Mouse (Mus musculus) embryo, embryonic 9.5 days (tissue): ENCODE data around the gene Sh3glb2.

Source experiments
- DNase-seq: peaks from one replicate; pipeline ENCODE4 v3.0.0-alpha.2; 2017; ENCODE audit errors: extremely low spot score

Sh3glb2 gene

DNA sequence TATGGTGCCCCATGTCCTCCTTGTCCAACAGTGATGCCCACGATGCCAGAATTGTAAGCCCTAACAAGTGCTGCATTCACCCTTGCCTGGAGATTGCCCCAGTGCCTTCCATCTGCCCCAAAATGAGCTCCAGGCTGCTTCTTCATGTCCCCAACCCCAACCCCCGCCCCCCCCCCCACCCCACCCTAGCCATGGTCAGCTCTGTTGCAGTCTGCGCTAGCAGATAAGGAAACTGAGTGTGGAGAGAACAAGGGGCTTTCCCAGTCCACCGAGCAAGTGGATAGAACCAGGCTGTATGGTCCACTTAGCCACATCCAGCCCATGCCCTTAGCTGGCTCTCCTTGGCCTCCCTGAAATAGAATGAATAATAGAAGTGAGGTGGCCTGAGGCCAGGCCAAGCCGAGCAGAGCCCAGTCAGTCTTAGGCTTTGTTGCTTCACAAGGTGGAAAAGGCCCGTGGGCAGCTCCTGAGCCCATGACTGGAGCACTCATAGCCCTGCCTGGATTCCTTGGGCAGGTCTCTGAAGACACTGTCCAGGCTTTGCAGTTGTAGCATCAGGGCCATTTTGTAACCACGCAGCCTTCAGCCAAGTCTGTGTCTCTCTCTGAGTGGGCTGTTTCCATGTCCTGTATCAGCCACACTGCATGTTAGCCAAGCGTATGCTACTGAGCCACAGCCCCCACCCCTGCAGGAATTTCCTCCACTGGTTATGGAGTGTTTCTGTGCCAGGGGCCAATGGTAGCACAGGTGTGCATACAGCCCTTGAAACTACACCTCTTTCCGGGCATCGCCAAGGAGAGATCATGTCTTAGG lies 21.6 kb upstream of the Sh3glb2 start:
- no peak for DNase-seq

DNA sequence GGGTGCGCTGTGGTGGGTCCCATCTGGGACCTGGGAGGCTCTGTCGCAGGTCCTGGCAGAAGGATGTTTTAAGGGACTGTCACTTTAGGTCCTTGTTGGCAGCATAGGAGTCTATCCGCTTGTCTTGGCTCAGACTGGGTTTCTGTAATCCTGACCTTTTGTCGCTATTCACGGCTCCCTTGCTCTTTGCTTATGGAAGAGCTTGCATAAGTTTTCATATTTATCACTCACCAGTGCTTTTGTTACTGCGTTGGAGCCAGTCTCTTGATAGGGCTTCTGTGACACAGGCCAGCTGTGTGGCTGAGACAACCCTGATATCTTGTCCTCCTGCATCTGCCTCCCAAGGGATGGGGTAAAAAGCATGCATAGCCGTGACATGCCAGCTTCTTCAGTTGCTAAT lies 20.2 kb upstream of the Sh3glb2 start:
- DNase-seq, result no peak

DNA sequence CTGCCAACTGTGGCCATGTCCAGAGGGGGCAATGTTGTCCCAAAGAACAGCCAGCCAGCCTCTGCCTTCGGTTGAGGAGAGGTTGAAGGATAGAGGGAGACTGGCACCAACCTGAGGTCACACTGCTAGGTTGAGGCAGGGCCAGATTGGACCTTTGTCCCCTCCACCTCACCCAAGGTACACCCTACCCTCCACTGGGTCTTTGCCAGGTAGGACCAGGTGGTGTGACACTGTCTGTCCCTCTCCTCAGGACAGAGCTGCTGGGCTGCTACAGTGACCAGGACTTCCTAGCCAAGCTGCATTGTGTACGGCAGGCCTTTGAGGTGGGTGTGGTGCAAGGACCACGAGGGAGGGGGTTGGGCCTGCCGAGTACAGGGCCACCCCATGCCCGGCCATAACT lies 18.6 kb upstream of the Sh3glb2 start:
- DNase-seq, result no peak

DNA sequence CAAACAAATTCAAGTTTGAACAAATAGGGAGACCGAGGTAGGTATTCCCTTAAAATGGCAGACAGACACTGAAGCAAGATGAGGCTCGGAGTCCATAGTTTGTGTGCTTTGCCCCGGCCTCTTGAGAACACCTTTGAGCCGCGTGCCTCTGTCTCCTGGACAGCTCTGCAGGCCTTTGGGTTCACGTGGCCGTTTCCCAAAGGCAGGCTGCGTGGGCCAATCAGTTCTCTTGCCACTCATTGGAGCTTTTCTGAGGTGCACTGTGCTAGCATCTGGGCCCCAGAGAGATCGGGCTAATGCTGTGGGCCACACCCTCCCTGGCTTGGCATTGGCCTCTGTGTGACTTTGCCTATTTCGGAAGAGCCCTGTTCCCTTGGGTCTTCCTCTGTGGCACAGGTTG lies 16.8 kb upstream of the Sh3glb2 start:
- no peak for DNase-seq

DNA sequence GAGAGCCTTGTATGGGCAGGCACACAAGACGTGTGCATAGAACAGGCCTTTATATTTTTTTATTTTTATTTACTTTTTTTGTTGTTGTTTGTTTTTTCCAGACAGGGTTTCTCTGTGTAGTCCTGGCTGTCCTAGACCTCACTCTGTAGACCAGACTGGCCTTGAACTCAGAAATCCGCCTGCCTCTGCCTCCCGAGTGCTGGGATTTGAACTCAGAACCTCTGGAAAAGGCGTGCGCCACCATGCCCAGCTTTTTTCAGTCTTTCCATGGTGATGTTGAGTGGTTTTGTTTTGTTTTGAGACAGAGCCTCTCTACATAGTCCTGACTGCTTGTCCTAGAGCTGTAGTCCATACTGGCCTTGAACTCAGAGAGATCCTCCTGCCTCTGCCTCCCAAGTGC lies 13.6 kb upstream of the Sh3glb2 start:
- DNase-seq, result no peak

DNA sequence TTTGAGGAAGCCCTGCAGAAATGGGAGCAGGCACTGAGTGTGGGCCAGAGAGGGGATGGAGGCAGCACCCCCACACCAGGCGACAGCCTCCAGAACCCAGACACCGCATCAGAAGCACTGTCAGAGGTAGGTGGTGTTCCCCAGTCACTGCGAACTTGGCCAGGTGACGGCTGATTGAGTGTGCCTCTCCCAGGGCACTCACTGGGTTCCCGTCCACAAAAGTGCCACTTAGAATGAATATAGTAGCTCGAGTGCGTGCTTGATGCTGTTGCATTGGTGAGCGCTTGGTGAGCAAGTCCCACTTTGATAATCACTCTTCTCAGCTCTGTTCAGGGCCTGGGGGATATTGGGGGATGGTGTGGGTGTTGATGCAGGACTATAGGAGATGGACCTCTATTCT lies 12.4 kb upstream of the Sh3glb2 start:
- no peak for DNase-seq

DNA sequence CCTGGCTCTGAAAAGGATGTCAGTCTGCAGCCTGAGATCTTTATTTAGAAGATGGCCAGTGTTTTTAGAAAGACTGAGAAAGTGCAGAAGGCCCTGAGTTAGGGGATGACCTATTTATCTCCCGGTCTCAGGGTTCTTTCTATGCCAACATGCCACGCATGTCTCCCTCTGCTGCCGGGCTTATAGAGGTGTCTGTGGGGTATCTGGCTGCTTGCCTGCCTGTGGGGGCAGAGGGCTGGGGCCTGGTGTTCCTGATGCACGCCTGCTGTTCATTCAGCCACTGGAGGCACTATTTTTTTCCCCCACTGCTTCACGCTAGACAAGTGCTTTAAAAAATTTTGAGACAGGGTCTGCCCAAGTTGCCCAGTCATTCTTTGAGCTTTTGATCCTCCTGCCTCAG lies 7.1 kb upstream of the Sh3glb2 start:
- DNase-seq, result no peak

DNA sequence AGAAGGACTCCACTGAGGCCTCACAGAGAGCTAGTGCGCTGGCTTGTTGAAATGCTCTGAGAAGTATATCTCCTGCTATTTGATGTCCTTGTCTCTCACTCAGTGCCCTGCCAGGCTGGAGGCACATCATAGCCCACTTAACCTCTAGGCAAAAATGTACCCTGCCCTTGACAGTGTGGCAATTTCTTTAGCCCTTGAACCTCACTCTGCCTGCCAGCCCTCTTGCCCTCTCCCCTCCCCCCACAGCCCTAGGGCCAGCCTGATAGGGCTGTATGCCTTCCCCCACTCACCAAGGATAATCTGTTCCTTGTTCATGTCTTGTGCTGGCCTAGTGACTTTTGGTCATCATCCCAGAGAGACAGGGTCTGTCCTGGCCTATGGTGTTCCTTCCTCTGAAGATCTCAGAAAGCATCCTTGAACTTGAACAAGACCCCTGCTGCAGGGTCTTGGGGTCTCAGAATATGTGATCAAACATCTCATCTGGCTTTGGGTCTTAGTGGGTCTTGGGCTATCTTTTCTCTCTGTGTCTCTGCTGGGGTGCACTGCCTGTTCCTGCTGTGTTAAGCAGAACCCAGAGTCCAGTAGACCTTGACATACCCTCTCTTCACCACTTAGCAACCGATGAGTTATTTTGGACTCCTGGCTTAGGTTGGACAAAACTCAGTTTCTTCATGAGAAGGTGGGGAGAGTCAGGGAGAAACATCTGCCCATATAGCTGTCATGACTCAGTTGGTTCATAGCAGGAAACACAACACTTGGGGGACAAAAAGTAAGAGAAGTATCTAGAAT lies 6.3 kb upstream of the Sh3glb2 start:
- no peak for DNase-seq

DNA sequence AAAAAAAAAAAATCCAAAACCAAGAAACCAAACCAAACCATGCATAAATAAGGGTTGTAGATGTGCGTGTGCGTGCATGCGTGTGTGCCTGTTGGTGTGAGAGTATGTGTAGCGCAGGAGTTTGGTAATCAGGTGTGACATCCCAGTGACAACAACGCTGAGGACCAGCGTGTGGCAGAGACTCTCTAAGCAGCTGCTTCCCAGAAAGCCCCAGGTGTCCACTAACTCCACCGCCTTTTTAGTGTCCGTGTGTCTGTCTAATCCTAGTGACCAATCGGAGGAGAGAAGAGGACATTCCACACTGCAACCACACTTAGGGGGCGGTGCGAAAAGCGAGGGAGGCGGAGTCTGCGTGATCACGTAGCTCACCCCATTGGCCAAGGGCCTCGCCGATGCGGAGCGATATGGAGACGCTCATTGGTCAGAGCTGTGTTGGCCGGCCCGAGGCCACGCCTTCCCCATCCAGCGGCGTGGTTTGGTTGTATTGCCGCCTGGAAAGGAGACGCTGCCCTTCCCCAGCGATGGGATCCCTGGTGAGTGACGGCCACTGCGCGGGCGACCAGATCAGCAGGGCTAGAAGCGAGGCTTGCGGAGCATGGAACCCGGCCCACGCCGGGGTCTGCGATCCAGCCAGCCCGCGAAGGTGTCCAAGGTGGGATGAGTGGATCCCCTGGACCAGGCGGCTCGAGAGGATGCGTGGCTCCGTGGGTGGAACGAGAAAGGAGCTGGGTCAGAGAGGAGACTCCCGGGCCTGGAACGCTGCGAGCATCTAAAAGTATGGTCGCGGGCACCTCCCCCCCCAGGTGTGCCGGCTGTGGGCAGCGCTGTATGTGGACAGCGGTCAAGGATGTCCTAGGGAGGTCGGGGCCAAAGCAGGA lies 4.9 kb upstream of the Sh3glb2 start, which contains the start of gene Miga2:
Miga2 (plus strand) TSS at position 461 of the 878 bp plus-strand sequence.
- DNase-seq, result peak; percentile 99

DNA sequence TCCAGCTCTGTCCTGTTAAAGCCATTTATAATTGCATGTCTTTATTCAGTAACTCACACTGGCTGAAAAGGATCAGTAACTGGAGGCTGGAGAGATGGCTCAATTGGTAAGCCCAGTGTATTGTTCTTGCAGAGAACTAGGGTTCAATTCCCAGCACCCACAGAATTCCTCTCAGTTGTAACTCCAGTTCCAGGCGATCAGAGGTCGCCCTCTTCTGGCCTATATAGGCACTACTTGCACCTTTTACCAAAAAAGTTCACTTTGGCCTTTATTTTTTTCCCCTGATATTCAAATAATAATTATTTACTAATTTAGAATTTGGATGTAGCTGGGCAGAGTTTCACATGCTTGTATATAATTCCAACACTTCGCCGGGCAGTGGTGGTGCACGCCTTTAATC lies 3.7 kb upstream of the Sh3glb2 start:
- DNase-seq, result no peak

DNA sequence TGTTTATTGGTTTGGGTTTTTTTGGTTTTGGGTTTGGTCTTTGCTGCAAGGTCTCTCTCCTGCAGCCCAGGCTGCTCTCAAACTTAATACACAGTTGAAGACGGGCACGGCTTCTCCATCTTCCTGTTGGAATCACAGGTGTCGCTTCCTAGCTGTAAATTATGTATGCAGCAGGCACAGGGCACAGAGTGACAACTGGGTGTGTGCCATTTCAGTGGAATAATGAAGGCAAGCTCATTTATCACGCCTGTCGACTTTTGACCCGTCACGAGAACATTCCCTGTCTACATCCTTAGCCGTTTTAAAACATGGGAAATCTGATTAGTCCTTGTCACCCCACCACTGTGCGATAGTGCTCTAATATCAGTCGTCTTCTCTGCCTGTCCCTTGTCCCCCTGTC lies 1.5 kb upstream of the Sh3glb2 start:
- DNase-seq, result no peak

DNA sequence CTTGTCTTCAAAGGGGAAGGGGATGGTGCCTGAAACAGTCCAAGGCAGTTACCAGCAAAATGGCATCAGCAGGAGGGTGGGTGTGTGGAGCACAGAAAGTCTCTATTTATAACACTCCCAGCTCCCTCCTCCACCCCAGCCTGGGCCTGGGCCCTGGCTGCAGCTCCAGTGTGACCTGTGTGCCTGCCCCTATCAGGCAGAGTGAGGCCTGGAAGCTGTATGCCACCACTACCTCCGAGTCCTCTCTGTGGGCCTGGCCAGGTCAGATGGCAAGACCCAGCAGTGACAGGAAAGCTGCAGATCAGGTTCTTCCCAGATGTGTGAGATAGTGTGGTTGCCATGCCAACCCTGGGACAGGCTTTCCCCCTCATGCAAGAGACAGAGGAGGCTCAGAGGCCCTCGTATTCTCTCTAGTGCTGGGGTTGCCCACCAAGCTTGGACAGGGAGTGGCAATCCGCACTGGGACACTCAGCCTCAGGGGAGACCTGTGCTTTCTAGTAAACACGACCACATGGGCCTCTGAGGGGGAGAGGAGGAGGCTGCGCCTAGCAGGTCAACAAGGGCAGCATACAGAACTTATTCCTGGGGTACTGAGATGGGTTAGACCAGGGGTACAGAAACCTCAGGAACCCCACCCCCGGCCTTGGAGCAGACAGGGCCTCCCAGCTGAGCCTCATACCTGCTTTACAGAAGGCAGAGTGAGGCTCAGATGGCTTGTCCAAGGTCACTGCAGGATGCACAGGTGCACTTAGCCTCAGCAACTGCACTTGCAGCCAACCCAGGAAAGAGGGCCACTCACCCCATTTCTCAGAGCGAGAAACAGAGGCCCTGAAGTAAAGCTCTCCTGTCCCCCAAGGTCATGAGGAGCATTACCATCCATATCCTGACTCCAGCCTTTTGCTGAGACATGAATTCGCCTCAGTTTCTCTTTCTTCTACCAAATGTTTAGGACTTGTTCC lies 1.3 kb downstream of the Sh3glb2 start:
- peak; percentile 37 for DNase-seq

DNA sequence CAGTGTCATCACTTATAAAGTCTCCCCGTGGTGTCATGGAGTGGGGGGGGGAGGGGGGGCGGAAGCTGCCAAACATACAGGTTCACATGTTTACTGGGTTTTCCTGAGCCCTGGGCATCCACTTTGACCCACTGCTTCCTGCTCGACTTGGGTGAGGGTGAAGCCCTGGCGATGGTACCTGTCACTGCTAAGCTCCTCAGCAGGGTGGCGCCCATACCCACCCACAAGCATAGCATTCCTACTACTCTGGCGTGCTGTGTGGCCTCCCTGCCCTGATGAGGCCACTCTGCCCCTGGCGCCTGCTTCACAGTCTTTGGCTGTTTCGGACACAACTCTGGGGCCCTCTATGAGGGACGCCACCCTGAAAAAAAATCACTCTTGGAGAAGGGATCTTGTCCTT lies 2.2 kb downstream of the Sh3glb2 start:
- DNase-seq, result no peak

DNA sequence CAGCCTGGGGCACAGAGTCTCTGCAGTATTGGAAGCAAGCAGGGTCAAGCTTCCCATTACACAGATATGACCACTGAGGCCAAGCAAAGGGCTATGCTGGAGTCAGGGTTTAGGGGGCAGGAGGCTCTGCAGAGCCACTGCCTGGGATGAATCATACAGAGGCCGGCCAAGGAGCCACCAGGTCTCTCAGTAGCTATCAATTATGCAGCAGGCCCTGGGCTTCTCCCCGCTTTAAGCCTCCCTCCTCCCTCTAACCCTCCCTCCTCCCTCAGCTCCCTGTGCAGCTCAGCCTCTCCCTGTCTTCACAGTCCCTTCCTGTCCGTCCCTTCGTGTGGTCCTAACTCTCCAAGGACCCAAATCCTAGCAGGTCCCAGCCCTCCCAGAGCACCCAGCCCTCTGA lies 2.9 kb downstream of the Sh3glb2 start:
- no peak for DNase-seq

DNA sequence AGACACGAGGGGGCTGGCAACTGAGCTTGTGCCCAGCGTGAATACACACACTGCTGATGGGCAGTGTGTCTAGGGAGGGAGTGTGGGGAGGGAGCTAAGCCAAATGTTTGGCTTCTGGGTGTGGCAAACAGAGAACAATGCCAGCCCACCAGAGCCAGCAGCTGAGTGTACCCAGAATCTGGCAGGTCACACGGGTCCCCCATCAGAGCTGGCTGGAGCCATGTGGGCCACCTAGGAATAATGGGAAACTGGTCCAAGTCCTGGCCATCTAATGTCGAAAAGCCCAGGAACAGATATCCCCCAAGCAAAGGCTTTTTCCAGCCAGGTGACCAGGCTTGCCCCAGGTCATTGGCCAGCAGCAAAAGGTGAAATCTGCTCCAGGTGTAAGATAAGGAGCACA lies 3.3 kb downstream of the Sh3glb2 start:
- DNase-seq, result no peak

DNA sequence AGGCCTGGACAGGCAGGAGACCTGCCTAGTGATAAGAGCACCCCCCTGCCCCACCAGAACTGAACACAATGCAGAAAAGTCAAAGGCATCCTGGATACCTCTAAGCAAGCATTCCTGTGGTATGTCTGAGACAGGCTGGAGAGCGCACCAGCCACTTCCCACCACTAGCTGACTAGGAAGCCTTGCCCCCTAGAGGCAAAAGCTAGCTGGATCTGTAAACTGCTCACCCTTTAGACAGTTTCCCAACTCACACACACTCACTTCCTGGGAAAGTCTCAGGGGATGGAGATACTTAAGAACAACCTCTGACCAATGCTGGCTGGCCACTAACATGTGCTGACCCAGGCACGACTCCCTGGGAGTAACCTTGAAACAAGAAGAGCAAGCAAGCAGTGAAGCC lies 8.0 kb downstream of the Sh3glb2 start:
- no peak for DNase-seq

DNA sequence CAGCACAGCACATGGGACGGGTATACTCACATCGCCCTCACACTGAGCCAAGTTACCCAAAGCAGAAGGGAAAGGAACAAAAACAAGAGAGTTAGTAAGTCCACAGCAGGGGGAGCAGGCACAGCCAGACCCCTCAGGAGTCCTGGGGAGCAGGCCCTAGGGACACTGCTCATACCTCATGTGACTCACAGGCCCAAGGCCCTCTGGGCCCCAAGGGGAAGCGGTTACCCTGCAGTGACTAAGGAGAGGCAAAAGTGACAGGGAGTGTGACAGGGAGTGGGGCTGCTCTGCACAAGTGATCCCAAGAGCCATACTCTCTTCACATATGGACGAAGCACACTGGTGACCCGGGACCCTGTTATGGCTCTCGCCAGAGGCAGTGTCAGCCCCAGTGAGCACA lies 9.9 kb downstream of the Sh3glb2 start:
- no peak for DNase-seq

DNA sequence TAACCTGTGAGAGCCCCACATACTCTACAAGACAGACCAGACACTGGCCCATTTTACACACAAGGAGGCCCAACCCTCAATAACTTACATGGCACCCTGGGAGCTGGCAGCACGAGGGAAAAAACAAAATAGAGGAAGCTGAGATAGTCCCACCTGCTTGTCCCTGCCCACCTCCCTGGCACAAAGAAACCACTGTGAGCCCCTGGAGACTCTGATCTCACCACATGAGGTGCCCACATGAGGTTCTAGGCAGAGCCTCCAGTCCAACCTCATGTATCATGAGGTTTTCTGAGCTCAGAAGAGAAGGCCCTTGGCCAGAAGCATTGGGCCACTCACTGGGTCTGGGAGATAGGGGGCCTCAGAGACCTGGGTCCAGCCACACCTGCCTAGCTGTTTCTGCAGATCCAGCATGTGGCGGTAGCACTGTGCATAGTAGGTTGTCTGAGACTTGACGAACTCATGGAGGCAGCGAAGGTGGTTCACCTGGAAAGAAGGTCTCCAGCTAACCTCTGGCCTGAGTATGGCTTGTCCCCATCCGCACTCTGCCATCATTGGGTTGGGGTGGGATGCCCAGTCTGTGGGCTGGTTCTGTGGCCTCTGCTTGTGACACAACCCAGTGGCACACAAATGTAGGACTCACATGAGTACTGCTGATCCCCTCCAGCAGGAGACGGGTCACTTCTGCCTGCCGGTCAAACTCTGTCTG lies 13.0 kb downstream of the Sh3glb2 start:
- DNase-seq, result no peak

DNA sequence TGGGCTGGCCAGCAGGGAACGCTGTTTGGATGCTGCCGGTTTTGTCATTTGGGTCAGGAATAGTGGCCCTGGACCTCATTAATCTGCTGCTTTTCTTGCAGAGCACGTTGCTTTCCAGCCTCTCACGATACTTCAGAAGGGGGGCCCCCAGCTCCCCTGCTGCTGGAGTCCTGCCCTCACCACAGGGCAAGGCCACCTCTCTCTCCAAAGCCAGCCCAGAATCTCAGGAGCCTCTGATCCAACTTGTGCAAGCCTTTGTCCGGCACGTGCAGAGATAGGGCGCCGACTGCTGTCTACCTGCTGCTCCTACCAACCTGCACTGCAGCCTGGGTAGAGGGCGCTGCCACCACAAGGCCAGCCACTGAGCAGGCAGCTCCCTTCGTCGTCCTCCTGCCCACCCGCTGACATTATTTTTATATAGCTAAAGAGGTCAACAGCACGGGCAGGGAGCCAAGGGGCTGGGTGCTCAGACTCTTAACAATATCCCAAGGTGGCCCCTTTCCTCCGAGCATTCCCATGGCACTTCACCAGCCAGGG lies 15.5 kb downstream of the Sh3glb2 start:
- DNase-seq, result no peak

DNA sequence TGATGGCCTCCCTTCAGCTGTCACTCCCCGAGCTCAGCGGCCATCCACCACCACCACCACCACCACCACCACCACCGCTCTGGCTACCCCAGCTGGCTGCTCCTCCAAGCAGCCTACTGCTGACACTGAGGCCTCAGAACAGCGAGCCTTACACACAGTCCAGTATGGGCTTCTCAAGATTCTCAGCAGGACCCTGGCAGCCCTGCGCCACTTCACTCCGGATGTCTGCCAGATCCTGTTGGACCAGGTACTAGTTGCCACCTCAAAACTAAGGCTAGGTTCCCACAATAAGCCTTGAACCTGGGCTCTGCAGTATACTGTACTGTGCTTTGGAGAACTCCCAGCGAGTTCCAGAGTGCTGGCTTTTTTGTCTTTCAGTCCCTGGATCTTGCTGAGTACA lies 16.6 kb downstream of the Sh3glb2 start:
- DNase-seq, result no peak
